Mouse (Mus musculus) neutrophil, adult 83 days (primary cell): ENCODE results near the gene Ptpn6. TPM values are rescaled to one million over a fixed set of nuclear protein-coding genes. Genes with fewer than 3 reads are reported as not detected.

ENCODE experiments used
- total RNA-seq, 2 experiments: library from RNA; stranded (reverse); gene quantifications; one replicate each; pipeline ENCODE4 v1.2.4; 2023

Ptpn6 gene
- 100 to 1,000 TPM; 378 to 393 TPM for total RNA-seq

GRCm38 (mm10) chr6:124738511-124739023 lies at the start of gene Ptpn6:
Ptpn6 (minus strand) TSS chr6:124738714.

GRCm38 (mm10) chr6:124779222-124779983 lies 40.9 kb upstream of the Ptpn6 start, which contains the start of gene Lrrc23:
Lrrc23 (minus strand) TSS chr6:124779727.

DNA sequence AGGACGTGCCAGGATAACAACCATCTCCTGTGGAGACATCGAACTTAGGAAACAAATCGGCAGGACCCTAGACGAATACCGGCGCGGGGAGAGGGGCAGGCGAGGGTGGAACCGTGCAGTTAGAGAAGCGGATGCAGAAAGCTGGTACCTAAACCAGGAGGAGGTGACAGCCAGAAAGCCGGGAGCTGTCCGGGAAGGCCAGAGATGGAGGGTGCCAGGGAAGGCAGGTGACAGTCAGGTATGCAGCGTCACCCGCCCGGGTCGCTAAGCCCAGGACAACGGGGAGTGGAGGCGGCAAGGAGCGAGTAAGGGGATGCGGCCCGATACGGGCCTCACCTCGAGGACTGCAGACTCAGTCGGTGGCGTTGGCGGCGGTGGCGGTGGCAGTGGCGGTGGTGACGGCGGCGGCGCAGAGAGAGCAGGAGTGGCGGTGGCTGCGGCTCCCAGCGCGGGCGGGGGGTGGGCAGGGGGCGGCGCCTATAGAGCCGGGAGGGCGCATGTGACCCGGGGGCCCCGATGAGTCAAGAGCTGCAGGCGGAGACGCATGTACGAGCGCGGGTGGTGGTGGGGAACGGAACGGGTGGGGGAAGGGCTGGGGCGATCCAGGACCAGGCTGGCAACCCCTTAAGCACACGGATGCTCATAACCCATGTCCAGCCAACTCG lies 30.7 kb upstream of the Ptpn6 start, which contains the start of gene Eno2:
Gene Eno2, minus strand, starts transcription at position 573 of the 665 bp plus-strand sequence.

GRCm38 (mm10) chr6:124755831-124756595 lies 17.5 kb upstream of the Ptpn6 start, which contains the start of the genes Gm45234 and Atn1:
Gm45234 (minus strand) TSS chr6:124756021.
Atn1 (minus strand) TSS chr6:124756524.

DNA sequence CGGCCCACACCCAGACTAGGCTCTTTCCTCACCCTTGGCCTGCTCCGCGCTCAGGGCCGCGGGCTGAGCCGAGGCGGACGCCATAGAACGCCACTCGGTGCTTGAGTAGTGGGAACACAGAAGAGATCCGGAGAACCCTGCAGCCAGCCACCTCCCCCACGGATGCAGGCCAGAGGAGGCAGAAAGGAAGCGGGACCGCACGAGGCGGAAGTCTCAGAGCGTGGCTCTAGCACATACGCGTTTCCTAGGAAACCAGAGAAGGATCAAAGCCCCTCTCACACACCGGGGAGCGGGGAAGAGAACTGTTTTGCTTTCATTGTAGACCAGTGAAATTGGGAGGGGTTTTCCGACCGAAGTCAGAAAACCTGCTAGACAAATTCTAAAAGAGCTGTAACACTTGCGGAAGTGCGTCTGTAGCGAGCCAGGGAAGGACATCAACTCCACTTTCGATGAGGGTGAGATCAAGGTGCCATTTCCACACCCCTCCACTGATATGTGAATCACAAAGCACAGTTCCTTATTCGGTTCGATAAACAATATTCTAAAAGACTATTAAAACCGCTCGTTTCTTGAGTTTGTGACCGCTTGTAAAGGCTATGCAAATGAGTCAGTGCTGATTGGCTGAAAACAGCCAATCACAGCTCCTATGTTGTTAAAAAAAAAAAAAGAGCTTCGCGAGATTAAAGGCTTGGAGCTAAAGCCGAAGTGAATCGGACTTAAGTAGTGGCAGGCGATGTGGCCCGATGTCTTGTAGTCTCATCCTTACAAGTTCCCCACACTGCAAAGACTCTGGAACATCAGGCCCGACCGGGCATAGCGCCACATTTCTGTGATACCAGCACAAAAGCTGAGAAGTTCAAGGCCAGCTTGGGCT lies 2.6 kb upstream of the Ptpn6 start, which contains the start of gene Grcc10:
Gene Grcc10, minus strand, starts transcription at position 487 of the 874 bp plus-strand sequence.

DNA sequence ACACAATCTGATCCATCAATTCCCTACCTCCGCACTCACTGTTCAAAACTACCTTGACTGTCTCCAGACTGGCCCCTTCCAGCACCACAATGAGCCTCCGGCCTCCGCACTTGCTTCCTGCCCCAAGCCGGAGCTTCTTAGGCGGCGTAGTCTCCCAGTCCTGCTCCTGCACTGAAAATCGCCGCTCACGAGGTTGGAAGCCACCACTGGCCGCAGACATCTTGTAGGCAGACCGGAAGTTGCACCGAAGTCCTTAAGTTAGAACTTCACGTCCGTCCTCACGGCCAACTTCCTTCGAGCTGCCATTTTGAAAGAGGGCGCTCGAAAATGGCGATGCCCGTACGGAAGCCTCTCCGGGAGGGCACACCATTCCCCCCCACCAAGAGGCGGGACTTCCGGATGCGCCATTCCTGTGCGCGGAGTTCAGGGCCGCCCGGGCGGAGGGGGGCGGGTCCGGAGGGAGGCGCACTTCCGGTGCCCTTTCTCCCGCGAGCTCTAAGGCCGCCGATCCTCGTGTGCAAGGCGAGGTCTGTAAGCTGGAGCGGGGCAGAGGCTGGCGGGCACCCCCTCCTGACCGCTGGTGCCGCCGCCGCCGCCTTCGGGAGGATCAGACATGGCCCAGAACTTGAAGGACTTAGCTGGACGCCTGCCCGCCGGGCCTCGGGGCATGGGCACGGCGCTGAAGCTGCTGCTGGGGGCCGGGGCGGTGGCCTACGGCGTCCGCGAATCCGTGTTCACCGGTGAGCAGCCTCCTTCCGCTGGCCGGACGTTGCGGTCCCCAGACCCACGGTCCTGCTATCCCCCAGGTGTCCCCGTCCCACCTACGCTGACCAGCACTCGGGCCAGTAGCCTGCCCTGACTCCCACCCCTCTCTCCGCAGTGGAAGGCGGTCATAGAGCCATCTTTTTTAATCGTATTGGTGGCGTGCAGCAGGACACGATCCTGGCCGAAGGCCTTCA lies 26.4 kb downstream of the Ptpn6 start, which contains the start of the genes Emg1 and Phb2:
Gene Emg1, minus strand, starts transcription at position 355 of the 959 bp plus-strand sequence.
Gene Phb2, plus strand, starts transcription at position 513 of the 959 bp plus-strand sequence.

Other genes with a start within 250 kb of the Ptpn6 start
- 10 to 100 TPM; 44.5 to 46.7 TPM for gene C1rl, start 245.6 kb downstream of the Ptpn6 start, total RNA-seq
- gene C1ra, start 226.3 kb downstream of the Ptpn6 start, total RNA-seq, result 1 to 10 TPM; 3.5 to 5.7 TPM
- not detected for gene C1s1, start 196.4 kb downstream of the Ptpn6 start, total RNA-seq
- under 1 TPM; 0.22 to 0.62 TPM for gene C1rb, start 168.4 kb downstream of the Ptpn6 start, total RNA-seq
- under 1 TPM in 1 of 2 experiments, not detected in 1; 0.13 TPM for gene C1s2, start 102.6 kb downstream of the Ptpn6 start, total RNA-seq
- 10 to 100 TPM; 55.6 to 64.5 TPM for gene Lpcat3, start 75.7 kb downstream of the Ptpn6 start, total RNA-seq
- 10 to 100 TPM; 53.2 to 62.5 TPM for gene Emg1, start 26.5 kb downstream of the Ptpn6 start, total RNA-seq
- gene Phb2, start 26.4 kb downstream of the Ptpn6 start, total RNA-seq, result 100 to 1,000 TPM; 119 to 130 TPM
- 100 to 1,000 TPM; 116 to 117 TPM for gene Grcc10, start 2.7 kb upstream of the Ptpn6 start, total RNA-seq
- gene Gm45234, start 17.3 kb upstream of the Ptpn6 start, total RNA-seq, result 1 to 10 TPM in 1 of 2 experiments, not detected in 1; 1.1 TPM
- 10 to 100 TPM; 32.0 to 35.9 TPM for gene Atn1, start 17.8 kb upstream of the Ptpn6 start, total RNA-seq
- not detected for gene Eno2, start 31.0 kb upstream of the Ptpn6 start, total RNA-seq
- not detected for gene Lrrc23, start 41.0 kb upstream of the Ptpn6 start, total RNA-seq
- gene Spsb2, start 69.9 kb upstream of the Ptpn6 start, total RNA-seq, result 10 to 100 TPM; 21.0 to 23.8 TPM
- gene Tpi1, start 75.6 kb upstream of the Ptpn6 start, total RNA-seq, result 100 to 1,000 TPM; 131 to 139 TPM
- 10 to 100 TPM; 58.2 to 61.3 TPM for gene Usp5, start 90.8 kb upstream of the Ptpn6 start, total RNA-seq
- gene Cdca3, start 90.8 kb upstream of the Ptpn6 start, total RNA-seq, result 10 to 100 TPM; 77.1 to 93.0 TPM
- not detected for gene Gnb3, start 101.6 kb upstream of the Ptpn6 start, total RNA-seq
- gene P3h3, start 119.0 kb upstream of the Ptpn6 start, total RNA-seq, result under 1 TPM; 0.55 to 0.61 TPM
- gene Gpr162, start 125.3 kb upstream of the Ptpn6 start, total RNA-seq, result under 1 TPM in 1 of 2 experiments, not detected in 1; 0.15 TPM
- under 1 TPM in 1 of 2 experiments, not detected in 1; 0.24 TPM for gene Cd4, start 149.5 kb upstream of the Ptpn6 start, total RNA-seq
- 1 to 10 TPM in 1 of 2 experiments, under 1 TPM in 1; 0.44 to 1.2 TPM for gene Lag3, start 173.0 kb upstream of the Ptpn6 start, total RNA-seq
- 100 to 1,000 TPM in 1 of 2 experiments, 10 to 100 TPM in 1; 99.4 to 117 TPM for gene Ptms, start 181.4 kb upstream of the Ptpn6 start, total RNA-seq
- gene Mlf2, start 192.7 kb upstream of the Ptpn6 start, total RNA-seq, result 10 to 100 TPM; 89.4 to 93.4 TPM
- gene Cops7a, start 226.8 kb upstream of the Ptpn6 start, total RNA-seq, result 10 to 100 TPM; 19.9 to 22.1 TPM